Mouse (Mus musculus) liver, adult 2 months (tissue): ENCODE measurements around the gene Evx1. TPM values are rescaled to one million over a fixed set of nuclear protein-coding genes. Genes with fewer than 3 reads are reported as not detected.
A peak's percentile ranks its signal among the peaks of the same experiment; 100 is the strongest.

Source experiments
- DNase-seq: peaks from one replicate; pipeline ENCODE4 v3.0.0-alpha.2; 2011; ENCODE audit warnings: low read depth, low spot score; ENCODE audit errors: extremely low read depth
- H3K27ac ChIP-seq: fragments of 200-500 bp; replicated peaks from 2 replicates; pipeline ENCODE4 v1.5.1; 2012; ENCODE audit warnings: low read depth, mild to moderate bottlenecking, control low read depth, inconsistent platforms, low read length; ENCODE audit not compliant: insufficient read depth
- H3K27me3 ChIP-seq: fragments of 200-500 bp; 2 replicates; pipeline ENCODE4 v1.6.1; 2012; ENCODE audit warnings: mild to moderate bottlenecking, moderate library complexity, low read length, inconsistent platforms; ENCODE audit not compliant: control insufficient read depth, insufficient read depth
- H3K36me3 ChIP-seq: fragments of 200-500 bp; 2 replicates; pipeline ENCODE4 v1.6.1; 2012; ENCODE audit warnings: low read length, inconsistent platforms; ENCODE audit not compliant: control insufficient read depth, insufficient read depth
- H3K4me1 ChIP-seq: fragments of 200-500 bp; 2 replicates; pipeline ENCODE4 v1.6.1; 2011; ENCODE audit warnings: low read length; ENCODE audit not compliant: control insufficient read depth, insufficient read depth
- H3K4me3 ChIP-seq: fragments of 200-500 bp; 2 replicates; pipeline ENCODE4 v1.5.1; 2011; ENCODE audit warnings: low read depth, mild to moderate bottlenecking, control low read depth, low read length, moderate library complexity; ENCODE audit not compliant: insufficient read depth
- H3K79me2 ChIP-seq: fragments of 200-500 bp; 2 replicates; pipeline ENCODE4 v1.6.1; 2012; ENCODE audit warnings: inconsistent platforms, mild to moderate bottlenecking, low read length, moderate library complexity; ENCODE audit not compliant: control insufficient read depth, insufficient read depth
- H3K9ac ChIP-seq: fragments of 200-500 bp; 2 replicates; pipeline ENCODE4 v1.6.1; 2012; ENCODE audit warnings: low read depth, mild to moderate bottlenecking, control low read depth, inconsistent platforms, low read length
- CTCF ChIP-seq: fragments of 200-500 bp; IDR thresholded peaks from 2 replicates; pipeline ENCODE4 v1.5.1; 2011; ENCODE audit warnings: low read depth, low read length, control low read depth
- POLR2A ChIP-seq: fragments of 200-500 bp; IDR thresholded peaks from 2 replicates; pipeline ENCODE4 v1.6.1; 2011; ENCODE audit warnings: low read length, control low read depth; ENCODE audit not compliant: insufficient read depth; ENCODE audit errors: extremely low read depth
- WGBS: fragments of 180-500 bp; shearing (Covaris S2); methylation state at CpG from one replicate; pipeline ENCODE4 v1.1.7; 2018; 5-methylcytosine and 5-hydroxymethylcytosine counted together
- polyA plus RNA-seq: library from polyadenylated mRNA; depleted of rRNA; stranded (reverse); fragments of >200 nt; gene quantifications from 2 replicates; pipeline ENCODE4 v1.2.3, GENCODE M21; 2012
- total RNA-seq: library from RNA; depleted of rRNA; stranded (reverse); fragments of >200 nt; gene quantifications from 2 replicates; pipeline ENCODE4 v1.2.3, GENCODE M21; 2014

Gene Evx1
- total and polyA plus RNA-seq, 2 experiments = not detected

DNA sequence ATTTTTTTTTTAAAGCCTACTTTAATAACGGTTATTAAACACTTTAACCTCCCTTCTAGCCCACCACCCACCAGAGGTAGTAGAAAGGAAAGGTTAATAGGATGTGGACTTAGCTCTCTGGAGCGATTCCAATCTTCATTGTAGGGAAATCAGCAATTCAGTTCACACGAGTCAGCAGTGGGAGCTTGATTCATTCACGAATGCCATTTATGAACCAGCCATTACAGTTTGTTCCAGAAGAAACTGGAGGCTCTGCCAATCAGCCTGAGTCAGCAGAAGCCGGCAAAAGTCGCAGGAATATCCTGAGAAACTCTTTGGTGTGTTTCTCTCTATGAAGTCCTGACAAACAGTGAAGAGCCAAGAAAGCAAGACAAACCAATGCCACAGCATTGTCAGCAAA is 18.7 kb upstream of the Evx1 start:
- TF ChIP-seq CTCF (no peak), POLR2A (no peak)
- no peak overlapping the region for H3K4me3 ChIP-seq
- no peaks in the 10 kb centered on the region for H3K4me1 ChIP-seq
- H3K36me3 ChIP-seq = no peaks in the 10 kb centered on the region
- H3K79me2 ChIP-seq = no peaks in the 10 kb centered on the region
- no peak overlapping the region for H3K27ac ChIP-seq
- no peak overlapping the region for H3K9ac ChIP-seq
- DNase-seq = no peak
- 70% methylated on average over 6 of the region's 6 CpGs for WGBS
- peaks cover 14% of the 10 kb centered on the region for H3K27me3 ChIP-seq

DNA sequence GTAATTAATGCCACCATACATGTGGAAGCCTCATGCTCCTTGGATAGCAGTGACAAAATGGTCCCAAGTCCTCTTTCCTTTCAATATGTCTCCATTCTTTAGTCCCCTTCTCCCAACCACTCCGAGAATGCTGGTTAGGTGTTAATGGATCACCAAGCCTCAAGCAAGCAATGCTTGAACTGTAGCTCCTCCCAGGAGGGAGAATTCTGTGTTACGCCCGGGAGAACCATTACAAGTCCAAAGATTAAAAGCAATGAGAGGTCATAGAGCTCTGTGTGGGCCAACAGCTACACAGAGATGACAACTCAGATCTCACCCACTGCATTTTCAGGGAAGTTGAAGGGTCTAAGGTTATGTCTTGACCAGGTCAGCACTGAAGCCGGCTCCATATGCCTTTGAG is 14.8 kb upstream of the Evx1 start:
- no peaks in the 10 kb centered on the region for H3K79me2 ChIP-seq
- TF ChIP-seq CTCF (no peak), POLR2A (no peak)
- no peaks in the 10 kb centered on the region for H3K36me3 ChIP-seq
- H3K4me1 ChIP-seq = no peaks in the 10 kb centered on the region
- H3K4me3 ChIP-seq = no peak overlapping the region
- DNase-seq = no peak
- no peaks in the 10 kb centered on the region for H3K27me3 ChIP-seq
- 68% methylated on average over 4 of the region's 4 CpGs for WGBS
- no peak overlapping the region for H3K9ac ChIP-seq
- H3K27ac ChIP-seq = no peak overlapping the region

DNA sequence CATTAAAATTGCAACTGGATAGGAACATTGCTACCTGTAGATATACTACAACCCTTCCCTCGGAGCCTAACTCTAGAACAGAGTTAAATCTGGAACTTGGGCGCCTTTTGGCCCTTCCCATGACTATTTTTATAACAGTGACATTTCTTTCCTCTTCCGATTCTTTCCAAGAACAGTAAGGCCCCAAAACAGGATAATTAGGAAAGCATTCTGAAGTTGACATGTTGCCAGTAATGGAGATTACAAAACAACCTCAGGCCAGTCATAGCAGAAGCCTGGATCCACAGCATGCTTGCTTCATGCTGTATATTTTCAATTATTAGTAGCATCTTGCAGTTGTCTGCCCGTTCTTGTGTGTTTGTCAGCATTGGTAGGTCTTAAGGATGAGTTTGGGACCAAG is 12.5 kb upstream of the Evx1 start:
- 70% methylated on average over 4 of the region's 4 CpGs for WGBS
- TF ChIP-seq POLR2A (no peak), CTCF (no peak)
- DNase-seq = no peak
- no peaks in the 10 kb centered on the region for H3K4me1 ChIP-seq
- no peak overlapping the region for H3K27ac ChIP-seq
- H3K9ac ChIP-seq = no peak overlapping the region
- H3K4me3 ChIP-seq = no peak overlapping the region
- H3K27me3 ChIP-seq = 0 out of 2 replicates have a peak, but pooled peaks cover 4% of the 10 kb centered on the region
- no peaks in the 10 kb centered on the region for H3K79me2 ChIP-seq
- H3K36me3 ChIP-seq = no peaks in the 10 kb centered on the region

DNA sequence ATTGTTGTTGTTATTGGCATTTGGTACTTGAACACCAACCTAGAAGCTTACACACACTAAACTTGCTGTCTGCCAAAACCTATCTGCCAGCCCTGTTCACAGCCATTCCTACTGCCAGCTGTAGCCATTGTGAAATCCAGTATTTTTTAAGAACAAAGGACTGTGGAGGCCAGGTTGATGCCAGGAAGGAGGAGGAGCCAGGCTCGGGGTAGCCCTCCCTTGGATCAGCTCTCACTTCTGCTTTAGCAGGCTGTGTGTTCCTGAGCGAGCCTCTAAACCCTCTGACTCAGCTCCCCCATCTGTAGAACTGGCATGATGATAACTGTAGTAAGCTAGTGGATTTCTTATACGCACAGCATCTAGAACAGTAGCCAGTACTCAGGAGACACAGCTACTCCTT is 9.9 kb upstream of the Evx1 start:
- no peak overlapping the region for H3K4me3 ChIP-seq
- no peak for DNase-seq
- no peak overlapping the region for H3K27ac ChIP-seq
- TF ChIP-seq CTCF (no peak), POLR2A (no peak)
- peaks cover 9% of the 10 kb centered on the region; the same call in 1 of the 2 replicates for H3K27me3 ChIP-seq
- no peak overlapping the region for H3K9ac ChIP-seq
- H3K36me3 ChIP-seq = no peaks in the 10 kb centered on the region
- H3K79me2 ChIP-seq = no peaks in the 10 kb centered on the region
- H3K4me1 ChIP-seq = peaks cover 4% of the 10 kb centered on the region; the same call in 1 of the 2 replicates
- WGBS = 65% methylated on average over 3 of the region's 3 CpGs

DNA sequence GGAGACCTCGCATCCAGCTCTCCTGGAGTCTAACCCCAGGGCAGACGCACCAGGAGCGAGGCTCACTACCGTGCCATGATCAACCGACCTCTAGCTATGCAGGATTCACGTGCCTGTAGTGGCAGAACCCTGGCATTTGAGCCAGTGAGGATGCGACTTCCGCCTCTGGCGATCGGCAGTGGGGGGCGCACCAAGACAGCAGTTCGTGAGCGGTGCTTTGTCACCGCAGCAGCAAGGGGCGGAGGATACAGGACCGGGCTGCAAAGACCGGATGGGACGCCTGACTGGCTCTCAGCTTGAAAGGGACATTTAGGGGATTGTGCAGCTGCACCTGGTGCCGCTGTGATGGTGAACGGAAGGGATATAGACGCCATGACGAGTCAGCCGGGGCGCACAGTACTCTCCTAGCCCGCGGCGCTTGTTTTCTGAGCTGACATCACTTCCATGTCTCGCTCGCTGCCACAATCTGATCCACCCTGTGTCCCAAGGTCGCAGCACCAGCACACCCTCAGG is 7.4 kb upstream of the Evx1 start:
- WGBS = 1% methylated on average over 30 of the region's 30 CpGs
- Histone ChIP-seq H3K4me3 (peak overlapping the region; percentile 15; the same call in 1 of the 2 replicates), H3K27me3 (peaks cover 24% of the 10 kb centered on the region), H3K27ac (no peak overlapping the region), H3K9ac (no peak overlapping the region), H3K36me3 (no peaks in the 10 kb centered on the region), H3K4me1 (peaks cover 6% of the 10 kb centered on the region; the same call in 1 of the 2 replicates), H3K79me2 (no peaks in the 10 kb centered on the region)
- no peak for DNase-seq
- TF ChIP-seq POLR2A (no peak), CTCF (peak; percentile 55; the same call in 1 of the 2 replicates)

DNA sequence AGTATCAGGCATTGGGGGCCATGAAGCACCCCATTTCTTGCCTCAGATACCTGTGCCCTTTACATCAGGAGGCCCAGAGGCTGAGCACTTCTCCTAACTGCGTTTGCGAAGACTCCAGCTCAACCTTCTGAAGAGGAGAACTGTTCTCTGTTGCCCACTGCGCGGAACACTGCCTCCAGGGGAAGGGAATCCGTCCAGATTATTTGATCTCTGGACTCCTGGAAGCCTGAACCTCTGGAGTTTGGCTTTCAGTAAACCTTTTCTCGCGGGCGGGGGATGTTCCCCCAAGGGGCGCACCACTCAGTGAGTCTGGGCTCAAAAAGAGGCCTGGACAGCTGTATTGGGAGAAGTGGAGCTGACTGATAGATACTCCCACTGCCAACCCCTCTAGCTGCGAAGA is 3.5 kb upstream of the Evx1 start:
- 25% methylated on average over 10 of the region's 10 CpGs for WGBS
- TF ChIP-seq CTCF = no peak
- TF ChIP-seq POLR2A = no peak
- Histone ChIP-seq H3K79me2 (no peaks in the 10 kb centered on the region), H3K27me3 (peaks cover 48% of the 10 kb centered on the region), H3K9ac (no peak overlapping the region), H3K4me3 (no peak overlapping the region), H3K36me3 (no peaks in the 10 kb centered on the region), H3K27ac (no peak overlapping the region), H3K4me1 (peaks cover 6% of the 10 kb centered on the region; the same call in 1 of the 2 replicates)
- peak; percentile 12 for DNase-seq
